Mouse (Mus musculus): ENCODE measurements around the gene Hoxb3.

Gene Hoxb3

DNA sequence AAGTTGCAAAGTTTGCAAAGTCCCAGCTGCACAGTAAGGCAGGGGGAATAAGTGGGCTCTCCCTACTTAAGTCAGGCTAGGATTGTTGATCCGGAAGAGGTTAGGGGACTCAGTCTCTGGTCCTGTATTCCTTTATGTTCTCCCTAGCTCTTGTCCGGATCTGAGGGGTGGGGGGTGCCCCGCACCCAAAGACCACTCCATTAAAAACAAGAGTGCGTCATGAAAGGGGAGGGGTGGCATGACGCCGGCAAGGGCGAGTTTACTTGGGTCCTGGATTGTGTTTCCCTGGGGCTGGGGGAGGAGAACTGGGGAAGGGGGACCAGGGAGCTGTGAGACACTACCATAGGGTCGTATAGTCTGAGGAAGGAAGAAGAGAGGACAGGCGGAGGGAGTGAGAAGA, 23.3 kb upstream of the Hoxb3 start:
- in situ Hi-C loops (cut with MboI; ENCODE audit: low pct_unique_long_range_greater_than_20kb in 1 of 2, low sequenced_read_pairs in 2 of 2, unreplicated experiment in 1 of 2), result loop anchor here (5.0 to 25.0 kb wide), 3 partner anchors 38 to 563 kb away; no protein-coding TSS in a partner anchor

- in situ Hi-C loops (cut with MboI; ENCODE audit: low pct_unique_long_range_greater_than_20kb in 1 of 2, low sequenced_read_pairs in 2 of 2, unreplicated experiment in 1 of 2), result loop anchor here (10.0 to 25.0 kb wide), 2 partner anchors 254 to 562 kb away; no protein-coding TSS in a partner anchor
Measured at GRCm38 (mm10) chr11:96300354-96301063, 22.6 kb upstream of the Hoxb3 start.

DNA sequence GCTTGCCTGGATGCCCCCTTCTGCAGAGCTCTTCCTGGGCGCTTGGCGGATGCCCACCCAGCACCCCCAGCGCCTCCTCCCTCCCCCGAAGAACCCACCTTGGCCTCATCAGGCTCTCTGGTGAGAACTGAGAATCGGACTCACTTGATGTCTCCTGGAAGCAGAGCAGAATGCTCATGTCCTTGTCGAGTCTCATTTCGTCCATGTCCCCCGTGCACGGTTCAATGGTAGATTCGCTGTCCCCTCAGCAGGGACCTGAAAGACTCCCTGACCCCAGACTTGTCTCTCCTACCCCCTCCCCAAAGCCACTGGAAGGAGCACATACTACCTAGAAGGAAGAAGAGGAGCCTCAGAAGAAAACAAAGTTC, 22.1 kb upstream of the Hoxb3 start:
- in situ Hi-C loops (cut with MboI; ENCODE audit: low pct_unique_long_range_greater_than_20kb in 1 of 2, low sequenced_read_pairs in 2 of 2, unreplicated experiment in 1 of 2), result loop anchor here (10.0 to 25.0 kb wide), 2 partner anchors 254 to 561 kb away; no protein-coding TSS in a partner anchor

- in situ Hi-C loops (cut with MboI; ENCODE audit: low pct_unique_long_range_greater_than_20kb in 1 of 2, low sequenced_read_pairs in 2 of 2, unreplicated experiment in 1 of 2), result loop anchor here (10.0 to 25.0 kb wide), 2 partner anchors 253 to 560 kb away; no protein-coding TSS in a partner anchor
Measured at GRCm38 (mm10) chr11:96301837-96302236, 21.3 kb upstream of the Hoxb3 start.

- in situ Hi-C loops (cut with MboI; ENCODE audit: low pct_unique_long_range_greater_than_20kb in 1 of 2, low sequenced_read_pairs in 2 of 2, unreplicated experiment in 1 of 2), result loop anchor here (10.0 to 25.0 kb wide), 2 partner anchors 252 to 560 kb away; no protein-coding TSS in a partner anchor
Measured at GRCm38 (mm10) chr11:96302381-96303150, 20.6 kb upstream of the Hoxb3 start.

- in situ Hi-C loops (cut with MboI; ENCODE audit: low pct_unique_long_range_greater_than_20kb in 1 of 2, low sequenced_read_pairs in 2 of 2, unreplicated experiment in 1 of 2), result loop anchor here (10.0 to 25.0 kb wide), 2 partner anchors 251 to 559 kb away; no protein-coding TSS in a partner anchor
Measured at GRCm38 (mm10) chr11:96303151-96304099, 19.7 kb upstream of the Hoxb3 start, which contains the start of gene Hoxb5. Gene Hoxb5 (plus strand): TSS chr11:96303336.

- in situ Hi-C loops (cut with MboI; ENCODE audit: low pct_unique_long_range_greater_than_20kb in 1 of 2, low sequenced_read_pairs in 2 of 2, unreplicated experiment in 1 of 2), result loop anchor here (5.0 to 25.0 kb wide), 3 partner anchors 108 to 558 kb away; no protein-coding TSS in a partner anchor
Measured at GRCm38 (mm10) chr11:96304381-96305195, 18.5 kb upstream of the Hoxb3 start.

- in situ Hi-C loops (cut with MboI; ENCODE audit: low pct_unique_long_range_greater_than_20kb in 1 of 2, low sequenced_read_pairs in 2 of 2, unreplicated experiment in 1 of 2), result loop anchor here (5.0 to 25.0 kb wide), 3 partner anchors 107 to 557 kb away; no protein-coding TSS in a partner anchor
Measured at GRCm38 (mm10) chr11:96305505-96306182, 17.5 kb upstream of the Hoxb3 start.

GRCm38 (mm10) chr11:96306183-96306907, 16.8 kb upstream of the Hoxb3 start:
- in situ Hi-C loops (cut with MboI; ENCODE audit: low pct_unique_long_range_greater_than_20kb in 1 of 2, low sequenced_read_pairs in 2 of 2, unreplicated experiment in 1 of 2), result loop anchor here (5.0 to 25.0 kb wide), 3 partner anchors 106 to 556 kb away; no protein-coding TSS in a partner anchor

DNA sequence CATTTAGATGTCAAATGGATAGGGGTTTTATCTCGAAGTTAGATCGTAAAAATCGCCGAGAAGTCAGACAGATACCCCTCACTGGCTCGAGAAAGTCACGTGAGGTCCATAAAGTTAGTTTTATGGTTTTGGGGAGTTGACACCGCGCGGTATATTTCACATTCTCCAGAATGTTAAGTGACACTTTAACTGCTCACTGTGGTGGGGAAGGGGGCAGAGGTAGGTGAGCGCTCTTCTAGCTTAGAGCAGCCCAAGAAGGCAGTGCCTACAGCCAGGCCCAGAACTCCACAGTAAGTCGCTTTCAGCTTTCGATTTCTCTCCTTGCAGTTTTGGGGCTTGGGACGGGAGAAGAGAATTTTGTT, 16.2 kb upstream of the Hoxb3 start:
- in situ Hi-C loops (cut with MboI; ENCODE audit: low pct_unique_long_range_greater_than_20kb in 1 of 2, low sequenced_read_pairs in 2 of 2, unreplicated experiment in 1 of 2), result loop anchor here (5.0 to 25.0 kb wide), 3 partner anchors 105 to 555 kb away; no protein-coding TSS in a partner anchor

DNA sequence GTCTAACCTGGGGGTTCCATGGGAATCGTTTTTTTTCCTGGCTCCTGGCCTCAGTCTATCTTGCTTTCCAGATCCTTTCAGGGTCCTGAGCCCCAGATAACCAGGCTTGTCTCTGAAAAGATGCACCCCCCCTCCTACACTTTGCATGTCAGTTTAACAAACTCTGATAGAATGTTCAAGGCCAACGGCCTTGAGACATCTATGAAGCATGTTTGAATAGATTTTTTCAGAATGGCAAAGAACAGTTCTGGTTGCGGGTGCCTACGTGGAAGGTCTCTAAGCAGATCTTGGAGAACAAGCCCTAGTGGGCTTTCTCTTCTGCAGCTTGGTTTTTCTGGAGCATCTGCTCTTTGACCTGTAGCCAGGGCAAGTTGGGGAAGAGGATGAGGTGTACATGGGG, 14.4 kb upstream of the Hoxb3 start:
- in situ Hi-C loops (cut with MboI; ENCODE audit: low pct_unique_long_range_greater_than_20kb in 1 of 2, low sequenced_read_pairs in 2 of 2, unreplicated experiment in 1 of 2), result loop anchor here (5.0 to 25.0 kb wide), 3 partner anchors 104 to 554 kb away; no protein-coding TSS in a partner anchor

DNA sequence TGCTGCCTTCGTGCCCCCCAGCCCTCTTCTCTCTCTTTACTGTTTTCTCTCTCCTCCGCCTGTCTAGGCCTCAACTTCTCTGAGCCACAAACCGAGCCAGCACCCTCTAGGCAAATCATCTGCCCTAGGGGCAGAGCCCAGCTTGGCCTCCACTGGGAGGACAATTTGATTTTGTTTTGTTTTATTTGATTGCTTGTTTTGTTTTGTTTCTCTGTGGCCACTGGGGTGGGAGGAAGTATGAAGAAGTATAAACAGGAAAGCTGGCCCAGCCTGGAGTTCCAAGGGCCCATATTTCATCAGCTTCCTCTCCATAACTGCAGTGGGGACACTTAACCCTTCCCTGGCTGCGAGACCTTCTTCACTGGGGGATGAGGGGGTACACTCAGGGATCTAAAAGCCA, 13.8 kb upstream of the Hoxb3 start:
- in situ Hi-C loops (cut with MboI; ENCODE audit: low pct_unique_long_range_greater_than_20kb in 1 of 2, low sequenced_read_pairs in 2 of 2, unreplicated experiment in 1 of 2), result loop anchor here (5.0 to 25.0 kb wide), 3 partner anchors 103 to 553 kb away; no protein-coding TSS in a partner anchor

GRCm38 (mm10) chr11:96310183-96310938, 12.8 kb upstream of the Hoxb3 start:
- in situ Hi-C loops (cut with MboI; ENCODE audit: low pct_unique_long_range_greater_than_20kb in 1 of 2, low sequenced_read_pairs in 2 of 2, unreplicated experiment in 1 of 2), result loop anchor here (25.0 kb wide), 1 partner anchor 552 kb away; no protein-coding TSS in a partner anchor

DNA sequence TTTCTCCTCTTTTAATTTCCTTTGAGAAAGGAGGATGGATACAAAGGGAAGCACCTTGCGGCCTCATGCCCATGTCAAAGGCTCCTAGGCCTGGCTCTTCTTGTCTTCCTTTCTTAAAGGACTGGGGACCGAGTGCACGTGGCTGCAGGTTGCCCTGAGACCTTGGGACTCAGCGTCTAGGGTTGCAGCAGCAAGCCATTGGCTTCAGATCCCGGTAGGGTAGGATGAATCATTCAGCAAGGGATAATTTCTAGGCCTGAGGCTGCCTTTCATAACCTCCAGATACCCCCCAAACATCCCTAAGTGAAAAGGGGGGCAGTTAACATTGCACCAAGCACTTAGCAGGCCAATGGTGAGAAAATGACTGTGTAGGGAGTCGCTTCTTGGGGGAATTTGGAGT, 12.0 kb upstream of the Hoxb3 start:
- in situ Hi-C loops (cut with MboI; ENCODE audit: low pct_unique_long_range_greater_than_20kb in 1 of 2, low sequenced_read_pairs in 2 of 2, unreplicated experiment in 1 of 2), result loop anchor here (25.0 kb wide), 1 partner anchor 551 kb away; no protein-coding TSS in a partner anchor
